Mouse (Mus musculus) kidney, embryonic 15.5 days (tissue): ENCODE data around the gene Mbd4. TPM values are rescaled to one million over a fixed set of nuclear protein-coding genes. Genes with fewer than 3 reads are reported as not detected.
A peak's percentile ranks its signal among the peaks of the same experiment; 100 is the strongest.

Source experiments
- ATAC-seq: fragments of 200-750 bp; cut with Nextera tagmentation; replicated peaks from 2 replicates; pipeline ENCODE4 v1.8.0; 2017; ENCODE audit warnings: moderate TSS enrichment; ENCODE audit not compliant: low FRiP score
- H3K27ac ChIP-seq: fragments of 300-500 bp; sonication (generic); 2 replicates; pipeline ENCODE4 v1.5.1; 2015; ENCODE audit warnings: mild to moderate bottlenecking, inconsistent platforms
- H3K27me3 ChIP-seq: fragments of 300-500 bp; sonication (generic); 2 replicates; pipeline ENCODE4 v1.6.1; 2015; ENCODE audit warnings: inconsistent platforms
- H3K36me3 ChIP-seq: fragments of 300-500 bp; sonication (generic); 2 replicates; pipeline ENCODE4 v1.6.1; 2015; ENCODE audit warnings: inconsistent platforms
- H3K4me1 ChIP-seq: fragments of 300-500 bp; sonication (generic); 2 replicates; pipeline ENCODE4 v1.6.1; 2015; ENCODE audit warnings: inconsistent platforms
- H3K4me2 ChIP-seq: fragments of 300-500 bp; sonication (generic); 2 replicates; pipeline ENCODE4 v1.6.1; 2015; ENCODE audit warnings: moderate library complexity, mild to moderate bottlenecking, inconsistent platforms
- H3K4me3 ChIP-seq: fragments of 300-500 bp; sonication (generic); replicated peaks from 2 replicates; pipeline ENCODE4 v1.5.1; 2015; ENCODE audit warnings: mild to moderate bottlenecking, inconsistent platforms
- H3K9ac ChIP-seq: fragments of 300-500 bp; sonication (generic); 2 replicates; pipeline ENCODE4 v1.6.1; 2015; ENCODE audit warnings: mild to moderate bottlenecking, inconsistent platforms
- H3K9me3 ChIP-seq: fragments of 300-500 bp; sonication (generic); replicated peaks from 2 replicates; pipeline ENCODE4 v1.6.1; 2016; ENCODE audit warnings: inconsistent platforms
- whole genome bisulfite sequencing: fragments of 180-500 bp; shearing (Covaris S2); methylation state at CpG from one replicate; pipeline ENCODE4 v1.1.7; 2015; ENCODE audit warnings: mixed read lengths; 5-methylcytosine and 5-hydroxymethylcytosine counted together
- polyA plus RNA-seq: library from polyadenylated mRNA; unstranded; fragments of >200 nt; fragmentation: Nextera tagmentation; extraction: Ambion mirVana; gene quantifications from 2 replicates; pipeline ENCODE4 v1.2.1, GENCODE M21; 2015

Mbd4 gene
- polyA plus RNA-seq, 1 experiment from 2014 or later = 21.3 TPM

- no peak overlapping the region for H3K9ac ChIP-seq
- ATAC-seq = no peak
- no peaks in the 10 kb centered on the region for H3K9me3 ChIP-seq
- H3K36me3 ChIP-seq = 0 out of 2 replicates have a peak, but pooled peaks cover 2% of the 10 kb centered on the region
- H3K27ac ChIP-seq = 0 out of 2 replicates have a peak overlapping the region, but pooled peaks have one; percentile 7
- no peak overlapping the region for H3K4me2 ChIP-seq
- H3K4me1 ChIP-seq = peaks cover 34% of the 10 kb centered on the region
- no peaks in the 10 kb centered on the region for H3K27me3 ChIP-seq
- H3K4me3 ChIP-seq = no peak overlapping the region
- WGBS = 76% methylated on average over 4 of the region's 4 CpGs
These were observed 3.2 kb upstream of the Mbd4 start for GRCm38 (mm10) chr6:115856361-115856745.

DNA sequence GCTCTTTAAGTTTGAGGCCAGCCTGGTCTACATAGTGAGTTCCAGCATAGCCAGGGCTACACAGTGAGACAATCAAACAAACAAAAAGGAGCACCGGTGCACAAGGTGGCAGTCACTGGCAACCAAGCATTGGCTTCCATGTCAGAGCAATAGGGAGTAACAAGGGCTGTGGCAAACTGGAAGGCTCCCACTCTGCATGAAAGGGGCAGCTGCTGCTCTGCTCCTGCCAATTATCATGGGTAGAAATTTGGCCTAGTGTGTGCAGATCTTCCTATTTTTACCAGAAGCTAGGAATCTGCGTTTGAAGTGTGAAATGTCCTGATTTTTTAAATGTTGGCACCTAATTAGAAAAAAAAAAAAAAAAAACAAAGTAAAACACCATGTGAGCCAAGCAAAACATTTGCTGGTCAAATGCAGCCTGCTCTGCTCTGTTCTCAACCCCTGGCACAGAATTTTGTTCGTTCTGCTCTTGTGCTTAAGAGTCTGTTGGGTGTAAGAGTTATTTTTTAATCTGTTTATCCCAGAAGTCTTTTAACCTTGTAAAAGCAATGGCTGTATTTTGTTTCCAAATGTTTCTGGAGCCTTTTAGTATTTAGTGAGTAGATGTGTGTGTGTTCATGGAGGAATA, 2.7 kb upstream of the Mbd4 start:
- no peaks in the 10 kb centered on the region for H3K9me3 ChIP-seq
- no peak overlapping the region for H3K4me3 ChIP-seq
- peaks cover 34% of the 10 kb centered on the region for H3K4me1 ChIP-seq
- 71% methylated on average over 3 of the region's 3 CpGs for WGBS
- no peak for ATAC-seq
- no peaks in the 10 kb centered on the region for H3K27me3 ChIP-seq
- no peak overlapping the region for H3K4me2 ChIP-seq
- H3K27ac ChIP-seq = no peak overlapping the region
- 0 out of 2 replicates have a peak, but pooled peaks cover 2% of the 10 kb centered on the region for H3K36me3 ChIP-seq
- no peak overlapping the region for H3K9ac ChIP-seq

GRCm38 (mm10) chr6:115854432-115854831, 1.3 kb upstream of the Mbd4 start:
- no peak overlapping the region for H3K4me2 ChIP-seq
- H3K4me1 ChIP-seq = peaks cover 28% of the 10 kb centered on the region
- H3K27ac ChIP-seq = no peak overlapping the region
- no peak overlapping the region for H3K9ac ChIP-seq
- H3K4me3 ChIP-seq = no peak overlapping the region
- peaks cover 11% of the 10 kb centered on the region for H3K36me3 ChIP-seq
- no peak for ATAC-seq
- 78% methylated on average over 2 of the region's 2 CpGs for WGBS
- H3K27me3 ChIP-seq = no peaks in the 10 kb centered on the region
- no peaks in the 10 kb centered on the region for H3K9me3 ChIP-seq

DNA sequence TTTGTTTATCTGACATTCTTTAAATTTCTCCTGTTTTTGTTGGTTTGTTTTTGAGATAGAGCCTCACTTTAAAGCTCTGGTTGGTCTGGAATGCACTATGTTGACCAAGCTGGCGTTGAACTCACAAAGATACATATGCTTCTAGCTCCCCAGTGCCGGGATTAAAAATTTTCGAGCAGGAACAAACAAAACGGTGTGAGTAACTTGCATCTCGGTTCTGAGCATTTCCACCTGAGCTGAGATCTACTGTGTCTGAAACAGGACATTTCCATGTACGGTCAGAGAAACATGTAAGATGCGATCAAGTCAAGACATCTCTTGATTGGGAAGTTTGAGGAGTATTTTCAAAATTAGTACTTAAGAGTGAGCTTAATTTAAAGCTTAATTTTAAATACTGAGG, 814 bp upstream of the Mbd4 start:
- Histone ChIP-seq H3K27me3 (no peaks in the 10 kb centered on the region), H3K9ac (peak overlapping the region; percentile 44), H3K4me1 (peaks cover 23% of the 10 kb centered on the region), H3K4me2 (peak overlapping the region; percentile 60), H3K9me3 (no peaks in the 10 kb centered on the region), H3K36me3 (peaks cover 15% of the 10 kb centered on the region), H3K27ac (peak overlapping the region; percentile 89), H3K4me3 (peak overlapping the region; percentile 70)
- no peak for ATAC-seq
- 43% methylated on average over 7 of the region's 7 CpGs for WGBS

DNA sequence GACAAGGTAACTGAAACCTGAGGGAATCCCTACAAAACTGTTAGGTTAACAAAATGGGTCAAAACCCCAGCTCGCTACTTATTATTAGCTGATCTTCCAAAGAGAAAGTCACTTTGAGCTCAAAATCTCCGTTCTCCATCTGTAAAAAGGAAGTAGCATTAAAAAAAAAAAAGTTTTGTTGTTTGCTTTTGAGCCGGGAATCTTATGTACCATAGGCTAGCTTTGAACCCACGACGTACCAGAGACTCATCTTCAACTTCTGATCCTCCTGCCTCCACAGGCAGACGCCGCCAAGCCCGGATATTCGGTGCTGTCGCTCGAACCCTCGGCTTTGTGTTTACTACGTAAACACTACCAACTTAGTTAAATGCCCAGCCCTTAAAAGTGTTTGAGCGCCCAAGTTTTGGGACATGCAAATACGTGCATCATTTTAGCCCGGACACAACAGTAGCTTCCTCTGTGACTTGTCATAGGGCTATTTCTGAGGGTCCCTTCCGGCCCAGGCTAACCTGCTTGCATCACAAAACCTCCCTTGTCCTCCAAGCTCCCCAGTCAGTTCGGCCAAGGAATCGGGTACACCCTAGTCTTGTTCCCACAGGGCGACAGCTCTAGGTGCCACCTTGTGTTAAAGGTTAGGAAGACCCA, 603 bp downstream of the Mbd4 start:
- Histone ChIP-seq H3K4me1 (peaks cover 21% of the 10 kb centered on the region), H3K27ac (peak overlapping the region; percentile 89), H3K36me3 (peaks cover 29% of the 10 kb centered on the region), H3K4me2 (peak overlapping the region; percentile 71), H3K9ac (peak overlapping the region; percentile 61), H3K4me3 (peak overlapping the region; percentile 70), H3K9me3 (no peaks in the 10 kb centered on the region), H3K27me3 (no peaks in the 10 kb centered on the region)
- no peak for ATAC-seq
- WGBS = 5% methylated on average over 20 of the region's 20 CpGs

- no peak for ATAC-seq
- no peak overlapping the region for H3K9ac ChIP-seq
- H3K27me3 ChIP-seq = no peaks in the 10 kb centered on the region
- H3K4me3 ChIP-seq = no peak overlapping the region
- H3K4me2 ChIP-seq = no peak overlapping the region
- H3K4me1 ChIP-seq = peaks cover 11% of the 10 kb centered on the region
- WGBS = 92% methylated on average over 10 of the region's 10 CpGs
- H3K36me3 ChIP-seq = peaks cover 52% of the 10 kb centered on the region
- no peaks in the 10 kb centered on the region for H3K9me3 ChIP-seq
- no peak overlapping the region for H3K27ac ChIP-seq
These were observed 4.4 kb downstream of the Mbd4 start for GRCm38 (mm10) chr6:115848598-115849304.

- Histone ChIP-seq H3K27me3 (no peaks in the 10 kb centered on the region), H3K4me2 (no peak overlapping the region), H3K9ac (no peak overlapping the region), H3K9me3 (no peaks in the 10 kb centered on the region), H3K4me3 (no peak overlapping the region), H3K36me3 (peaks cover 71% of the 10 kb centered on the region), H3K4me1 (peaks cover 2% of the 10 kb centered on the region; the same call in 1 of the 2 replicates), H3K27ac (peak overlapping the region; percentile 22; the same call in 1 of the 2 replicates)
- WGBS = 43% methylated on average over 8 of the region's 8 CpGs
- ATAC-seq = 0 out of 2 replicates have a peak, but pooled peaks have one; percentile 33
These were observed 6.3 kb downstream of the Mbd4 start for GRCm38 (mm10) chr6:115846640-115847411.

DNA sequence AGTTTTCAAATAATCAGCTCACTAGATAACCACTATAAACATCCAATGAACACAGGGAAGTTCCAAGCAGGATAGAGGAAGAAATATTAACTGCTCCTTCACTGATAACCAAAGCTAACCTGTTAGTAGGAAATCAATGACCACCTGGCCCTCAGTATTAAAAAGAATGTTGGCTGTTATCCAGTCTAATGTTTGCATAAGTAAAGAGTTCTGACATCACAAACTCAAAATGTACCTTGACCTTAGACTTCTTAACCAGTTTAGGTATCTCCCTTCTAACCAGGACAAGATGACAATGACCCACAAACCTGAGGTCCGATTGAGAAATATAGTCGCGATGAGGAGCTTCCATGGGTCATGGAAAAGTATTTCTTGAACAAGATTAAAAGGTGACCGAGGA, 8.2 kb downstream of the Mbd4 start:
- Histone ChIP-seq H3K27me3 (no peaks in the 10 kb centered on the region), H3K36me3 (peaks cover 70% of the 10 kb centered on the region), H3K4me2 (no peak overlapping the region), H3K4me3 (no peak overlapping the region), H3K4me1 (no peaks in the 10 kb centered on the region), H3K27ac (no peak overlapping the region), H3K9me3 (no peaks in the 10 kb centered on the region), H3K9ac (no peak overlapping the region)
- 94% methylated on average over 4 of the region's 4 CpGs for WGBS
- ATAC-seq = no peak

GRCm38 (mm10) chr6:115838745-115839144, 14.4 kb downstream of the Mbd4 start:
- H3K4me2 ChIP-seq = peak overlapping the region; percentile 64
- H3K36me3 ChIP-seq = peaks cover 27% of the 10 kb centered on the region
- peak; percentile 37 for ATAC-seq
- no peak overlapping the region for H3K9ac ChIP-seq
- H3K4me3 ChIP-seq = peak overlapping the region; percentile 37
- H3K27ac ChIP-seq = peak overlapping the region; percentile 66
- 59% methylated on average over 5 of the region's 5 CpGs for WGBS
- H3K9me3 ChIP-seq = no peaks in the 10 kb centered on the region
- no peaks in the 10 kb centered on the region for H3K27me3 ChIP-seq
- peaks cover 11% of the 10 kb centered on the region for H3K4me1 ChIP-seq

DNA sequence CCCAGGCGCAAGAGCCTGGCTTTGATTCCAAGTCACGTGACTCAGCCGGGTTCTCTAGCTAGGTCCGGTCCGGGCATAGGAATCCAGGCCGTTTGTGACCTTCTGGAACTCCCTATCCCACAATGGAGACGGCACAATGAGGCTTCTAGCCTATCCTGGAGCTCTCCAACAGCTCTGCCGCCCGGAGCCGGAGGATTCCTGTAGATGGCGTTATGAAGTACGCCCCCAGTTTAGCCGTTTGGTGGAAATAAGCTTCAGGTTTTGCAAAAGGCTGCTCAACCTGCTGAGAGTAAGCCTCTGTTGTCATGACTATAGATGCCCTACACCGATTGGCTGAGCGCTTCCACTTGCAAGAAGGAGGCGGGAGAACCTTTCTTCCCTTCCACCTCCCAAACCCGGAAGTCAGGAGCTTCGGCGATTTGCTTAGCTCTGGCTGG, 15.0 kb downstream of the Mbd4 start, which contains the start of gene Efcab12:
Gene Efcab12 (minus strand): TSS at position 252 of the 437 bp plus-strand sequence.
- Histone ChIP-seq H3K4me1 (peaks cover 11% of the 10 kb centered on the region), H3K9ac (no peak within 1 kb of the TSS), H3K27me3 (no peaks in the 10 kb centered on the region), H3K4me3 (peak within 1 kb of the TSS; percentile 37), H3K4me2 (peak within 1 kb of the TSS; percentile 64), H3K27ac (peak within 1 kb of the TSS; percentile 66), H3K9me3 (no peaks in the 10 kb centered on the region), H3K36me3 (peaks cover 21% of the 10 kb centered on the region)
- WGBS = 1% methylated on average over 19 of the region's 19 CpGs
- peak; percentile 92 for ATAC-seq

GRCm38 (mm10) chr6:115833861-115834260, 19.3 kb downstream of the Mbd4 start:
- Histone ChIP-seq H3K4me1 (peaks cover 11% of the 10 kb centered on the region), H3K27ac (no peak overlapping the region), H3K9ac (no peak overlapping the region), H3K27me3 (no peaks in the 10 kb centered on the region), H3K4me3 (no peak overlapping the region), H3K36me3 (peaks cover 6% of the 10 kb centered on the region; the same call in 1 of the 2 replicates), H3K9me3 (no peaks in the 10 kb centered on the region), H3K4me2 (no peak overlapping the region)
- no peak for ATAC-seq
